Mouse (Mus musculus): Measurements from ENCODE around the gene Sirt4. TPM values are rescaled to one million over a fixed set of nuclear protein-coding genes. Genes with fewer than 3 reads are reported as not detected.

The Sirt4 gene
- polyA plus RNA-seq (2016; fragmentation: Nextera tagmentation; extraction: Ambion mirVana): 16.0 and 18.5 TPM in 2 replicates

DNA sequence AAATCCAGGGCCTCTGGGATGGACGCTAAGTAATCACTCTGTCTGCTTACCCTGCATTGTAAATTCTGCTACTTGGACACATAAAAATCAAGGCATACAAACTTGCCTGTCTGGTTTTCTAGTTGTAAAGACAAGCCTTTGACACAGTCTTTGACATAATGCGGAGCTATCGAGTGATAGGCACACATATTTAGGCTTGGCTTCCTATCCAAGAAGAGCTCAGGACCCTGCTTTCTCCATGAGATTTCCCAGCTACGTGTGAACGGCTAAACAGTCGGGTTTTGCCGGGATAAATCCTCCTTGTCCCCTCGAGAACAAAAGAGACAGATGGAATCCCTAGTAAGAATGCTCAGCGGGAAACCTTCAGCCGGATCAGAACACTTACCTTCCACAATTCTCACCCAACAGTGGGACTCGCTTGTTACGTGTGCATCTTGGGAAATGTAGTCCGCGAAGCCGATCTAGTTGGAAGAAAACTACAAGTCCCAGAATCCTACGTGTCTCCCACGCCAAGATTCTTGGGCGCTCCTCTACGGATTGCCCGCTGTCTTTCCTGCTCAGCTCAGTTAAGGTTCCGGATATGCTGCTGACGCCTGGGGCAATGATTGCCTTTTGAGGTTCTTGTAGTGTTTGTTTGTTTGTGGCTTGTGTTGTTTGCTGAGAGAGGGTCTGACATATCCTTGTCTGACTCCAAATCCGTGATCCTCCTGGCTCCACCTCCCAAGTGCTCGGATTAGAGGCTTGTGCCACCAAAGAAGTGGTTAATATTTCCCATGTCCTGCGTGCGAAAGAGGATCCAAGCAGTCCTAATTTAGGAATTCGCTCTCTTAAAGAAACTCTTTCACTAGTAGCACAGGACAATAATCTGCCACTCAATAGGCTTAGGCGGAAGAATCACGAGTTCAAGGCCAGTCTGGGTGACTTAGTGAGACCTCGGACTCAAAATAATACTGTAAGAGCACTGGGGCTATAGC, at the start of gene Sirt4:
TSS of gene Sirt4 (minus strand) at position 779 of the 974 bp plus-strand sequence.
- H3K4me3 ChIP-seq: peak within 1 kb of the TSS; percentile 53
- H3K36me3 ChIP-seq: peaks cover 5% of the 10 kb centered on the region
- 11% methylated on average over 30 of the region's 30 CpGs for WGBS
- no peaks in the 10 kb centered on the region for H3K9me3 ChIP-seq (replicated peaks)
- peaks cover 22% of the 10 kb centered on the region for H3K4me1 ChIP-seq
- peaks cover 43% of the 10 kb centered on the region for H3K27me3 ChIP-seq (ENCODE audit: low read depth, poor library complexity, severe bottlenecking)
- peak; percentile 81 for DNase-seq (ENCODE audit: low spot score)
- H3K27ac ChIP-seq: peak within 1 kb of the TSS; percentile 81

DNA sequence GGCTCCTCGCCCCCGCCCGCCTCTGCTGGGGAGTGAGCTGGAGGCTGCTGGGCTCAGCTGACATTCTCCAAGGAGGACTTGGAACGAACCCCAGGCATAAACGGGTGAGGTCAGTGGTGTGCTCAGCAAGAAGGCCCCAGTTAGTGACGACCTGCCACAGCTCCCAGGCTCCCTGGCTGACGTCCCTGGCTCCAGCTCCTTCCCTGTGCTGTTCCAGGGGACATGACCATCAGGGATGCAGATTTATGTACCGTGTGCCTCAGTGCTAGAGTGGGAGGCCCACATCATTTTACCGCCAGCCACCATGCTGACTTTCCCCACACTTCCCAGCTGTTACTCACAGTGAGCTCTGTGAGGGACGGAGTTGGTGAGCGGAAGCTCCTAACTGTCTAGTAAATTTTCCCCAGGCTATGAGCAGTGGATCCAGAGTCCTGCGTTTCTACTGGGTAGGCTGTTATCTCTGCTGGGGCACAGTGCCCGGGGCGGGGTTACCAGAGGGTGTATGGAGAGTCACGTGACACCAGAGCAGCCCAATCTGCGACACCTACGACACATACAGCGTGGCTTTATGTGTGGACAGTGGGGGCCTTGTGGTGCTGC, 47.2 kb upstream of the Sirt4 start:
- Histone ChIP-seq H3K4me1 (peaks cover 81% of the 10 kb centered on the region), H3K36me3 (0 out of 2 replicates have a peak, but pooled peaks cover 5% of the 10 kb centered on the region), H3K4me3 (no peak overlapping the region), H3K27me3 (ENCODE audit: low read depth, poor library complexity, severe bottlenecking) (no peaks in the 10 kb centered on the region), H3K9me3 (replicated peaks) (no peaks in the 10 kb centered on the region), H3K27ac (peak overlapping the region; percentile 73)
- no peak for DNase-seq (ENCODE audit: low spot score)
- WGBS: 46% methylated on average over 18 of the region's 18 CpGs

- H3K27ac ChIP-seq: peak overlapping the region; percentile 72
- DNase-seq (ENCODE audit: low spot score): no peak
- H3K4me3 ChIP-seq: no peak overlapping the region
- 61% methylated on average over 8 of the region's 8 CpGs for WGBS
- H3K27me3 ChIP-seq (ENCODE audit: low read depth, poor library complexity, severe bottlenecking): no peaks in the 10 kb centered on the region
- H3K36me3 ChIP-seq: 0 out of 2 replicates have a peak, but pooled peaks cover 10% of the 10 kb centered on the region
- H3K4me1 ChIP-seq: peaks cover 89% of the 10 kb centered on the region
- no peaks in the 10 kb centered on the region for H3K9me3 ChIP-seq (replicated peaks)
Measured at GRCm38 (mm10) chr5:115530447-115530809, 45.9 kb upstream of the Sirt4 start.

GRCm38 (mm10) chr5:115529742-115530446, 45.4 kb upstream of the Sirt4 start:
- Histone ChIP-seq H3K27me3 (ENCODE audit: low read depth, poor library complexity, severe bottlenecking) (no peaks in the 10 kb centered on the region), H3K4me1 (peaks cover 89% of the 10 kb centered on the region), H3K4me3 (no peak overlapping the region), H3K9me3 (replicated peaks) (no peaks in the 10 kb centered on the region), H3K27ac (peak overlapping the region; percentile 72), H3K36me3 (0 out of 2 replicates have a peak, but pooled peaks cover 10% of the 10 kb centered on the region)
- no peak for DNase-seq (ENCODE audit: low spot score)
- 68% methylated on average over 7 of the region's 7 CpGs for WGBS

DNA sequence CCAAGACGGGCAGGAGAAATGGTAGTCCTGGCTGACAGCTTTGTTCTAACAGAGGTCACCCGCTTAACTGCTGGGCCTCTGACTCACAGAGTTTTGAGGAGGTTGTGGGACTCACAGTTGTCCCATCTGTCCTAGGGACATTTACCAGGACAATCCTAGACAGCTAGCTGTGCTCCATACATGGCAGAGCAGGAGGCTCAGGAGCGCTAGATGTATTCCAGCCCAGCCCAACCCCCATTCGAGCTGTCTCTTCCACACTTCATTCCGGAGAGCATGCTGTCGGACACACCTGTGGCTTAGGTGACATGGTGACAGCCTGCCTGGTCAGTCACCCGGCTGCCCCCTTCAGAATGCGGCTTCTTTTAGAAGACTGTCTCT, 44.8 kb upstream of the Sirt4 start:
- Histone ChIP-seq H3K4me3 (no peak overlapping the region), H3K27me3 (ENCODE audit: low read depth, poor library complexity, severe bottlenecking) (no peaks in the 10 kb centered on the region), H3K4me1 (peaks cover 89% of the 10 kb centered on the region), H3K9me3 (replicated peaks) (no peaks in the 10 kb centered on the region), H3K27ac (peak overlapping the region; percentile 72; the same call in 1 of the 2 replicates), H3K36me3 (0 out of 2 replicates have a peak, but pooled peaks cover 10% of the 10 kb centered on the region)
- DNase-seq (ENCODE audit: low spot score): no peak
- 68% methylated on average over 8 of the region's 8 CpGs for WGBS

DNA sequence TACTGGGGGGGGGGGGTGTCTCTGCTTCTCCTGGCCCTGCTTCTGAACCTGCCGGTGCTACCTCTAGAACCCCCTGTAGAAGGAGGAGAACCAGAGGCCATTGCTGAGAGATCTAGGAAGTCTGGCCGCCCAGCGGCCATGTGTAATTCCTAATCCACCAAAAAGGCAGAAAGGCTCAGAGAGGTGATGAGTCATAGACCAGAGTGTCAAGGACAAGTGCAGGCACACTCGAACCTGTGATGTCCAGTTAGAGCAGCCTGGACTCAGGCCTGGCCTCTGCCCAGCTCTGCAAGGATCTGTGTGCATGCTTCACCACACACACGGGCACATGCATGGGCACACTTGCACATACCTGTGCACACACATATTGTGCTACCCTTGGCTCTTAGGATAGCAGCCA, 43.6 kb upstream of the Sirt4 start:
- no peak for DNase-seq (ENCODE audit: low spot score)
- Histone ChIP-seq H3K4me1 (peaks cover 89% of the 10 kb centered on the region), H3K4me3 (no peak overlapping the region), H3K36me3 (0 out of 2 replicates have a peak, but pooled peaks cover 9% of the 10 kb centered on the region), H3K27me3 (ENCODE audit: low read depth, poor library complexity, severe bottlenecking) (no peaks in the 10 kb centered on the region), H3K9me3 (replicated peaks) (no peaks in the 10 kb centered on the region), H3K27ac (no peak overlapping the region)
- 92% methylated on average over 5 of the region's 5 CpGs for WGBS

DNA sequence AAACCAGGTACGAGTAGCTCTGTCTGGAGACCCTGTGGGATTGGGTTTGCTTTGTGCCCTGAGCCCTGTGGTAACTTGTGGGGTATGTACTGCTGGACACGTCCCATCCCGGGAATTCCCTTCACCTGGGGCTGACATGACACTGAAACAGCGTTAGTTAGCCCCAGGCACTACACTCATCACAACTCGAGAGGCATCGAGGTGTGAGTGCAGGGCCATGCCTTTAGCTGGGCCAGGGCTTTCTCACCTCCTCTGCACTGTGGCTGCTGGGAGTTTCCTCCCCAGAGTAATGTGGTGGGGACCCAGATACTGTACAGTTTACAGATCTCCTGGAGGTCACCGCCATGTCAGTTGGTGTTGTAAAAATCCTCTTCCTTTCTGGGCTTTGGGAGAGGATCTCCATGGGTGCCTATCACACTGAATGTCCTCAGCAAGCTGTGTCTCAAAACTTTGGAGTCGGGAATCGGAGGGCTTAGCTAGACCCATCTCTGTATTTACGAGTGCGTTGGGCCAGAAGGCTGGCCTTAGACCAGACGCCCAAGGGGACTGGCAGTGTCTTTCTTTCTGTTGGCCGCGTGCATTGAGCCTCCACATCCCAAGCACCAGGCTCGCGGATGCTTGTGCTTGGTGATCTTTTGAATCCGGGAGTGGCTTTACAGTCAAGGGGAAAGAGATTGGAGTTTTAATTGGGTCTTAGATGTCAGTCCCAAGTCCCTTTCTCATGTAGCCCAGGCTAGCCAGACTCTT, 42.1 kb upstream of the Sirt4 start:
- H3K9me3 ChIP-seq (replicated peaks): no peaks in the 10 kb centered on the region
- H3K27me3 ChIP-seq (ENCODE audit: low read depth, poor library complexity, severe bottlenecking): no peaks in the 10 kb centered on the region
- peaks cover 92% of the 10 kb centered on the region for H3K4me1 ChIP-seq
- 89% methylated on average over 17 of the region's 17 CpGs for WGBS
- H3K4me3 ChIP-seq: no peak overlapping the region
- H3K36me3 ChIP-seq: 0 out of 2 replicates have a peak, but pooled peaks cover 5% of the 10 kb centered on the region
- no peak for DNase-seq (ENCODE audit: low spot score)
- peak overlapping the region; percentile 86; the same call in 1 of the 2 replicates for H3K27ac ChIP-seq

GRCm38 (mm10) chr5:115525943-115526342, 41.4 kb upstream of the Sirt4 start:
- H3K9me3 ChIP-seq (replicated peaks): no peaks in the 10 kb centered on the region
- H3K4me3 ChIP-seq: no peak overlapping the region
- 84% methylated on average over 9 of the region's 9 CpGs for WGBS
- H3K27ac ChIP-seq: peak overlapping the region; percentile 86
- H3K4me1 ChIP-seq: peaks cover 92% of the 10 kb centered on the region
- no peaks in the 10 kb centered on the region for H3K27me3 ChIP-seq (ENCODE audit: low read depth, poor library complexity, severe bottlenecking)
- H3K36me3 ChIP-seq: 0 out of 2 replicates have a peak, but pooled peaks cover 5% of the 10 kb centered on the region
- DNase-seq (ENCODE audit: low spot score): no peak

- 93% methylated on average over 4 of the region's 4 CpGs for WGBS
- 0 out of 2 replicates have a peak, but pooled peaks cover 5% of the 10 kb centered on the region for H3K36me3 ChIP-seq
- peaks cover 92% of the 10 kb centered on the region for H3K4me1 ChIP-seq
- DNase-seq (ENCODE audit: low spot score): no peak
- peak overlapping the region; percentile 86 for H3K27ac ChIP-seq
- no peak overlapping the region; the same call in 1 of the 2 replicates for H3K4me3 ChIP-seq
- H3K27me3 ChIP-seq (ENCODE audit: low read depth, poor library complexity, severe bottlenecking): no peaks in the 10 kb centered on the region
- H3K9me3 ChIP-seq (replicated peaks): no peaks in the 10 kb centered on the region
Measured at GRCm38 (mm10) chr5:115525416-115525815, 40.9 kb upstream of the Sirt4 start.

- H3K4me3 ChIP-seq: peak overlapping the region; percentile 36
- 0 out of 2 replicates have a peak, but pooled peaks cover 8% of the 10 kb centered on the region for H3K36me3 ChIP-seq
- DNase-seq (ENCODE audit: low spot score): no peak
- H3K27me3 ChIP-seq (ENCODE audit: low read depth, poor library complexity, severe bottlenecking): no peaks in the 10 kb centered on the region
- no peaks in the 10 kb centered on the region for H3K9me3 ChIP-seq (replicated peaks)
- H3K27ac ChIP-seq: peak overlapping the region; percentile 86
- WGBS: 41% methylated on average over 12 of the region's 12 CpGs
- peaks cover 89% of the 10 kb centered on the region for H3K4me1 ChIP-seq
Measured at GRCm38 (mm10) chr5:115524471-115524870, 39.9 kb upstream of the Sirt4 start.

- H3K9me3 ChIP-seq (replicated peaks): no peaks in the 10 kb centered on the region
- DNase-seq (ENCODE audit: low spot score): peak; percentile 78
- peak overlapping the region; percentile 36 for H3K4me3 ChIP-seq
- H3K36me3 ChIP-seq: peaks cover 11% of the 10 kb centered on the region; the same call in 1 of the 2 replicates
- peaks cover 84% of the 10 kb centered on the region for H3K4me1 ChIP-seq
- H3K27ac ChIP-seq: peak overlapping the region; percentile 86
- 4% methylated on average over 15 of the region's 15 CpGs for WGBS
- H3K27me3 ChIP-seq (ENCODE audit: low read depth, poor library complexity, severe bottlenecking): no peaks in the 10 kb centered on the region
Measured at GRCm38 (mm10) chr5:115523971-115524370, 39.4 kb upstream of the Sirt4 start.

GRCm38 (mm10) chr5:115522981-115523499, 38.5 kb upstream of the Sirt4 start:
- DNase-seq (ENCODE audit: low spot score): no peak
- 72% methylated on average over 15 of the region's 15 CpGs for WGBS
- Histone ChIP-seq H3K4me1 (peaks cover 76% of the 10 kb centered on the region), H3K27ac (peak overlapping the region; percentile 86), H3K4me3 (no peak overlapping the region), H3K9me3 (replicated peaks) (no peaks in the 10 kb centered on the region), H3K36me3 (peaks cover 20% of the 10 kb centered on the region), H3K27me3 (ENCODE audit: low read depth, poor library complexity, severe bottlenecking) (no peaks in the 10 kb centered on the region)

Data from limb, embryonic 10.5 days (tissue).